Mouse (Mus musculus): ENCODE measurements around the gene Ppm1h. TPM values are rescaled to one million over a fixed set of nuclear protein-coding genes. Genes with fewer than 3 reads are reported as not detected.

Gene Ppm1h
- polyA plus RNA-seq, 1 experiment from 2014 or later = 5.9 TPM

DNA sequence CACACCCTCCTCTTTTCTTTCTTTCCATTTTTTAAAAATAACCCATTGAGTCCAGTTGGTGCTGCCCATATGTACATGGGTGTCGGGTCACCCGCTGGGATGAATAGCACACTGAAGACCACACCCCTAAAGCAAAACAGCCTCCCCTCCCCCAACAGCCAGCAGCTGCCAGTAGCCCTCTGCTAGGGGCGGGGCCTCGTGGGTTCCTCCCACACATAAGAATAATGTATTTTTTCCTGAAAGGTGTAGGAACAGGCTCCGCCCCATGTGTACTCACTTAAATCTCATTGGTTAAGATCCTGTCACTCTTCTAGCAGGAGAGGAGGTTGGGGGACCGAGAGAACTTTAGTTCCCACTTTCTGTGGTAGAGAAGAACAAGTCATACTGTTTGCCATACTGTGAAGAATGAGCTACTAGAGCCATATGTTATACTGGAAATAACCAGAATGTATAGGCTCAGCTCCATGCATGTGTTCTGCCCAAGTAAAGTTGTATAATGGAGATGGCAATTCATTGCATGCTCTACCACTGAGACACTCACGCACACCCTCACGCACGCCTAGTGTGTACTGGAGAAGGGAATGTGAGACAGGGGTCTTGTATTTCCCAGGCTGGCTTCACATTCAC is 231.0 kb downstream of the Ppm1h start:
- DNase-seq (ENCODE audit: low spot score, missing footprints) (no peak), ATAC-seq (ENCODE audit: low FRiP score) (peak; percentile 15; the same call in 1 of the 2 replicates)
- WGBS = 90% methylated on average over 9 of the region's 9 CpGs
- Histone ChIP-seq H3K9me3 (ENCODE audit: control insufficient read depth, low read length) (no peaks in the 10 kb centered on the region), H3K4me3 (ENCODE audit: low read depth, low read length) (no peak overlapping the region), H3K36me3 (ENCODE audit: control insufficient read depth, insufficient read depth, low read length) (no peaks in the 10 kb centered on the region), H3K27ac (ENCODE audit: low read depth, low read length) (no peak overlapping the region), H3K4me1 (ENCODE audit: control insufficient read depth, insufficient read depth, low read length) (peaks cover 7% of the 10 kb centered on the region), H3K4me2 (no peak overlapping the region), H3K27me3 (ENCODE audit: control insufficient read depth, insufficient read depth, low read length) (no peaks in the 10 kb centered on the region), H3K9ac (ENCODE audit: low read length) (no peak overlapping the region)

- no peak overlapping the region for H3K4me3 ChIP-seq (ENCODE audit: low read depth, low read length)
- no peak overlapping the region for H3K9ac ChIP-seq (ENCODE audit: low read length)
- H3K36me3 ChIP-seq (ENCODE audit: control insufficient read depth, insufficient read depth, low read length) = no peaks in the 10 kb centered on the region
- H3K27ac ChIP-seq (ENCODE audit: low read depth, low read length) = no peak overlapping the region
- 74% methylated on average over 8 of the region's 8 CpGs for WGBS
- peaks cover 7% of the 10 kb centered on the region for H3K4me1 ChIP-seq (ENCODE audit: control insufficient read depth, insufficient read depth, low read length)
- H3K27me3 ChIP-seq (ENCODE audit: control insufficient read depth, insufficient read depth, low read length) = no peaks in the 10 kb centered on the region
- H3K4me2 ChIP-seq = no peak overlapping the region
- no peak for ATAC-seq (ENCODE audit: low FRiP score)
- no peaks in the 10 kb centered on the region for H3K9me3 ChIP-seq (ENCODE audit: control insufficient read depth, low read length)
- no peak for DNase-seq (ENCODE audit: low spot score, missing footprints)
Measured at GRCm38 (mm10) chr10:122910798-122911225, 232.2 kb downstream of the Ppm1h start.

DNA sequence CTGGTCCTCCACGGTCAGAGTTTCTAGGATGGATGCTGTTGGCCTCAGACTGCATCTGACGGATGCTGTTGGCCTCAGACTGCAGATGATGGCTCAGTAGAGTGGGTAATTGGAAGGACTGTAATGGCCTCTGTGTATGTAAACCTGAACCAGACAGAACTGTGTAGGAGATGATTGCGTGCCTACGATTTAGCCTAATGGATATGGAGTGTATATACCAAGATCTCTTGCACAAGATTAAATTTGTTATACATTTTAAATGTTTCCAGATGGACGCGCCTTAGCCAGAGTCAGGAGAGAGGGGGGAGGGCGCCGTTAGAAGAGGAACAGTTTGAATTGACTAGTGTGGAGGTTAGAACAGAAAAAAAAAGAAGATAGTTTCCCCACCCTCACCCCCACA is 233.1 kb downstream of the Ppm1h start:
- Histone ChIP-seq H3K9ac (ENCODE audit: low read length) (no peak overlapping the region), H3K9me3 (ENCODE audit: control insufficient read depth, low read length) (no peaks in the 10 kb centered on the region), H3K27ac (ENCODE audit: low read depth, low read length) (no peak overlapping the region), H3K4me3 (ENCODE audit: low read depth, low read length) (no peak overlapping the region), H3K4me1 (ENCODE audit: control insufficient read depth, insufficient read depth, low read length) (peaks cover 7% of the 10 kb centered on the region), H3K4me2 (no peak overlapping the region), H3K36me3 (ENCODE audit: control insufficient read depth, insufficient read depth, low read length) (no peaks in the 10 kb centered on the region), H3K27me3 (ENCODE audit: control insufficient read depth, insufficient read depth, low read length) (no peaks in the 10 kb centered on the region)
- no peak for DNase-seq (ENCODE audit: low spot score, missing footprints)
- no peak for ATAC-seq (ENCODE audit: low FRiP score)
- WGBS = 75% methylated on average over 8 of the region's 8 CpGs

GRCm38 (mm10) chr10:122912086-122912690 is 233.6 kb downstream of the Ppm1h start:
- no peaks in the 10 kb centered on the region for H3K27me3 ChIP-seq (ENCODE audit: control insufficient read depth, insufficient read depth, low read length)
- no peak overlapping the region for H3K4me3 ChIP-seq (ENCODE audit: low read depth, low read length)
- H3K9ac ChIP-seq (ENCODE audit: low read length) = no peak overlapping the region
- H3K9me3 ChIP-seq (ENCODE audit: control insufficient read depth, low read length) = no peaks in the 10 kb centered on the region
- DNase-seq (ENCODE audit: low spot score, missing footprints) (no peak), ATAC-seq (ENCODE audit: low FRiP score) (no peak)
- 43% methylated on average over 11 of the region's 12 CpGs for WGBS
- H3K4me2 ChIP-seq = no peak overlapping the region
- H3K4me1 ChIP-seq (ENCODE audit: control insufficient read depth, insufficient read depth, low read length) = peaks cover 7% of the 10 kb centered on the region
- H3K36me3 ChIP-seq (ENCODE audit: control insufficient read depth, insufficient read depth, low read length) = no peaks in the 10 kb centered on the region
- no peak overlapping the region for H3K27ac ChIP-seq (ENCODE audit: low read depth, low read length)

GRCm38 (mm10) chr10:122912701-122913368 is 234.3 kb downstream of the Ppm1h start:
- no peaks in the 10 kb centered on the region for H3K36me3 ChIP-seq (ENCODE audit: control insufficient read depth, insufficient read depth, low read length)
- WGBS = 19% methylated on average over 19 of the region's 19 CpGs
- H3K27ac ChIP-seq (ENCODE audit: low read depth, low read length) = no peak overlapping the region
- peak overlapping the region; percentile 33 for H3K9ac ChIP-seq (ENCODE audit: low read length)
- H3K9me3 ChIP-seq (ENCODE audit: control insufficient read depth, low read length) = no peaks in the 10 kb centered on the region
- peaks cover 7% of the 10 kb centered on the region for H3K4me1 ChIP-seq (ENCODE audit: control insufficient read depth, insufficient read depth, low read length)
- H3K27me3 ChIP-seq (ENCODE audit: control insufficient read depth, insufficient read depth, low read length) = no peaks in the 10 kb centered on the region
- DNase-seq (ENCODE audit: low spot score, missing footprints) = peak; percentile 93
- peak; percentile 67 for ATAC-seq (ENCODE audit: low FRiP score)
- H3K4me2 ChIP-seq = no peak overlapping the region
- H3K4me3 ChIP-seq (ENCODE audit: low read depth, low read length) = no peak overlapping the region

DNA sequence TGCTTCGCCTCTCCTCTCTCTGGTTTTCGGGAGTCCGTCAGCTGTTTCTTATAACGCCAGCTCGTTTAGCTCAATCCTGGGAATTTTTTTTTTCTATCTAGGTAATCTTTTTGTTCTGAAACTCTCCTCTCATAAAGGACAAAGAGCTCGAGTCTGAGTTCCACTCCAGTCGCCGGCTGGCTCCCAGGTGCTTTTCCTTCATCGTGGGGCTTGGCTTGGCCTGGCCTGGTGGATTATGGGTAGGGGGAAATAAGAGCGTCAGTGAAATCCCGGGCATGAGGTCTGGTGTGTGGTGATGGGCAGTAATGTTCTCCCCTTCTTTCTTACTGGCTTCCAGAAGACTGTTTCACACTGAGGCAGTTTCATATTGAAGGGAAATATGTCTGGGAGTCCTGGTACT is 234.8 kb downstream of the Ppm1h start:
- no peak overlapping the region for H3K9ac ChIP-seq (ENCODE audit: low read length)
- ATAC-seq (ENCODE audit: low FRiP score) (no peak), DNase-seq (ENCODE audit: low spot score, missing footprints) (no peak)
- no peak overlapping the region for H3K27ac ChIP-seq (ENCODE audit: low read depth, low read length)
- H3K4me1 ChIP-seq (ENCODE audit: control insufficient read depth, insufficient read depth, low read length) = peaks cover 7% of the 10 kb centered on the region
- no peak overlapping the region for H3K4me2 ChIP-seq
- 54% methylated on average over 11 of the region's 11 CpGs for WGBS
- no peaks in the 10 kb centered on the region for H3K27me3 ChIP-seq (ENCODE audit: control insufficient read depth, insufficient read depth, low read length)
- H3K4me3 ChIP-seq (ENCODE audit: low read depth, low read length) = no peak overlapping the region
- no peaks in the 10 kb centered on the region for H3K9me3 ChIP-seq (ENCODE audit: control insufficient read depth, low read length)
- H3K36me3 ChIP-seq (ENCODE audit: control insufficient read depth, insufficient read depth, low read length) = no peaks in the 10 kb centered on the region

DNA sequence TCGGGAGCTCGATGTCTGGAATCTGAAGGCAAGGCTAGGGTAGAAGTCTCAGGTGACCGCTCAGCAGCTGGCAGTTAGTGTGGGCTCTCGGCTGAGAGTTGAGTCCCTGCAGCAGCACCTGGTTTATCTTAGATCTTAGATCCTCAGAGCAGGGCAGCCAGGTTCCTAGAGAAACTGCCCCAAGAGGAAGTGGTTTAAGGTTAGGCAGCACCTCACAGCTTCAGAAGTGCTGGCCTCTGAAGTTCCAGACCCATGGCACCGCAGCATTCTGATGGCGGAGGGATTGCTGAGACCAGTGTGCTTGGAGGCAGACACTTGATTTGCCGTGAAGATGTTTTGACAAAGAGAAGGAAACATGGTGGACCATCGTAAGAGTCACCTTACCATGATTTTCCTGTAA is 237.3 kb downstream of the Ppm1h start:
- H3K27ac ChIP-seq (ENCODE audit: low read depth, low read length) = no peak overlapping the region
- H3K4me1 ChIP-seq (ENCODE audit: control insufficient read depth, insufficient read depth, low read length) = peaks cover 7% of the 10 kb centered on the region
- no peaks in the 10 kb centered on the region for H3K27me3 ChIP-seq (ENCODE audit: control insufficient read depth, insufficient read depth, low read length)
- H3K4me2 ChIP-seq = no peak overlapping the region
- no peaks in the 10 kb centered on the region for H3K36me3 ChIP-seq (ENCODE audit: control insufficient read depth, insufficient read depth, low read length)
- H3K9ac ChIP-seq (ENCODE audit: low read length) = no peak overlapping the region
- no peak overlapping the region for H3K4me3 ChIP-seq (ENCODE audit: low read depth, low read length)
- no peaks in the 10 kb centered on the region for H3K9me3 ChIP-seq (ENCODE audit: control insufficient read depth, low read length)
- WGBS = 82% methylated on average over 8 of the region's 8 CpGs
- no peak for DNase-seq (ENCODE audit: low spot score, missing footprints)
- no peak for ATAC-seq (ENCODE audit: low FRiP score)

- H3K4me1 ChIP-seq (ENCODE audit: control insufficient read depth, insufficient read depth, low read length) = peaks cover 3% of the 10 kb centered on the region
- H3K4me3 ChIP-seq (ENCODE audit: low read depth, low read length) = no peak overlapping the region
- WGBS = 93% methylated on average over 14 of the region's 14 CpGs
- H3K27me3 ChIP-seq (ENCODE audit: control insufficient read depth, insufficient read depth, low read length) = no peaks in the 10 kb centered on the region
- H3K27ac ChIP-seq (ENCODE audit: low read depth, low read length) = no peak overlapping the region
- H3K9me3 ChIP-seq (ENCODE audit: control insufficient read depth, low read length) = no peaks in the 10 kb centered on the region
- H3K4me2 ChIP-seq = no peak overlapping the region
- DNase-seq (ENCODE audit: low spot score, missing footprints) (no peak), ATAC-seq (ENCODE audit: low FRiP score) (no peak)
- no peak overlapping the region for H3K9ac ChIP-seq (ENCODE audit: low read length)
- no peaks in the 10 kb centered on the region for H3K36me3 ChIP-seq (ENCODE audit: control insufficient read depth, insufficient read depth, low read length)
Measured at GRCm38 (mm10) chr10:122917648-122918324, 239.2 kb downstream of the Ppm1h start.

- no peaks in the 10 kb centered on the region for H3K36me3 ChIP-seq (ENCODE audit: control insufficient read depth, insufficient read depth, low read length)
- H3K9me3 ChIP-seq (ENCODE audit: control insufficient read depth, low read length) = no peaks in the 10 kb centered on the region
- DNase-seq (ENCODE audit: low spot score, missing footprints) (no peak), ATAC-seq (ENCODE audit: low FRiP score) (no peak)
- H3K9ac ChIP-seq (ENCODE audit: low read length) = no peak overlapping the region
- 94% methylated on average over 9 of the region's 9 CpGs for WGBS
- H3K4me3 ChIP-seq (ENCODE audit: low read depth, low read length) = no peak overlapping the region
- no peaks in the 10 kb centered on the region for H3K4me1 ChIP-seq (ENCODE audit: control insufficient read depth, insufficient read depth, low read length)
- H3K27ac ChIP-seq (ENCODE audit: low read depth, low read length) = no peak overlapping the region
- H3K27me3 ChIP-seq (ENCODE audit: control insufficient read depth, insufficient read depth, low read length) = no peaks in the 10 kb centered on the region
- no peak overlapping the region for H3K4me2 ChIP-seq
Measured at GRCm38 (mm10) chr10:122918325-122918694, 239.7 kb downstream of the Ppm1h start.

Measured in midbrain, embryonic 11.5 days (tissue).